Mouse (Mus musculus) limb, embryonic 13.5 days (tissue): ENCODE results near the gene Gne. TPM values are rescaled to one million over a fixed set of nuclear protein-coding genes. Genes with fewer than 3 reads are reported as not detected.
"Not testable (repeated sequence)": the region's sequence is repeated elsewhere in the genome, so short reads cannot be mapped to it uniquely, and the experiment has no call there.

Experiments used
- ATAC-seq: fragments of 200-750 bp; cut with Nextera tagmentation; 2 replicates; pipeline ENCODE4 v1.8.0; 2017; ENCODE audit warnings: low read depth, moderate number of reproducible peaks, moderate TSS enrichment; ENCODE audit not compliant: low FRiP score
- H3K27ac ChIP-seq: fragments of 300-500 bp; sonication (generic); 2 replicates; pipeline ENCODE4 v1.5.1; 2015; ENCODE audit warnings: inconsistent platforms, mild to moderate bottlenecking, moderate library complexity
- H3K27me3 ChIP-seq: fragments of 300-500 bp; sonication (generic); 2 replicates; pipeline ENCODE4 v1.6.1; 2015; ENCODE audit warnings: mild to moderate bottlenecking, inconsistent platforms
- H3K36me3 ChIP-seq: fragments of 300-500 bp; sonication (generic); 2 replicates; pipeline ENCODE4 v1.6.1; 2015; ENCODE audit warnings: inconsistent platforms, mild to moderate bottlenecking, moderate library complexity
- H3K4me1 ChIP-seq: fragments of 300-500 bp; sonication (generic); 2 replicates; pipeline ENCODE4 v1.6.1; 2015; ENCODE audit warnings: inconsistent platforms
- H3K4me2 ChIP-seq: fragments of 300-500 bp; sonication (generic); replicated peaks from 2 replicates; pipeline ENCODE4 v1.6.1; 2015; ENCODE audit warnings: inconsistent platforms, mild to moderate bottlenecking, moderate library complexity
- H3K4me3 ChIP-seq: fragments of 300-500 bp; sonication (generic); 2 replicates; pipeline ENCODE4 v1.5.1; 2015; ENCODE audit warnings: moderate library complexity, mild to moderate bottlenecking, inconsistent platforms
- H3K9ac ChIP-seq: fragments of 300-500 bp; sonication (generic); 2 replicates; pipeline ENCODE4 v1.6.1; 2015; ENCODE audit warnings: mild to moderate bottlenecking, inconsistent platforms
- H3K9me3 ChIP-seq: fragments of 300-500 bp; sonication (generic); 2 replicates; pipeline ENCODE4 v1.6.1; 2016; ENCODE audit warnings: inconsistent platforms
- WGBS: fragments of 180-500 bp; shearing (Covaris S2); methylation state at CpG from one replicate; pipeline ENCODE4 v1.1.7; 2015; 5-methylcytosine and 5-hydroxymethylcytosine counted together
- polyA plus RNA-seq: library from polyadenylated mRNA; unstranded; fragments of >200 nt; fragmentation: Nextera tagmentation; extraction: Ambion mirVana; gene quantifications from 2 replicates; pipeline ENCODE4 v1.2.1, GENCODE M21; 2015

The Gne gene
- polyA plus RNA-seq, 1 experiment from 2014 or later = 24.8 TPM

DNA sequence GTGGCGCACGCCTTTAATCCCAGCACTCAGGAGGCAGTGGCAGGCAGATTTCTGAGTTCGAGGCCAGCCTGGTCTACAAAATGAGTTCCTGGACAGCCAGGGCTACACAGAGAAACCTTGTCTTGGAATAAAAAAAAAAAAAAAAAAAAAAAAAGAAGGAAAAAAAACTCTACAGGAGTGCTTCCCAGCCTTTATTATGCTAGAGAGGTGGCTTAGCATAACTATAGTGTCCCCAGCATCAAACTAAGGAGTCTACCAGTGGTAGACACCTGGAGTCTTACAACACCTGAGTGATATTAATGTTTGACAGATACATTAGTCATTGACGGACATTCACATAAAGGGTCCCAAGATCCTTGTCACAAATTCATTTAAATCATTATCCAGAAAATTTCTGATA, 40.8 kb downstream of the Gne start:
- peaks cover 65% of the 10 kb centered on the region for H3K36me3 ChIP-seq
- WGBS = 90% methylated on average over 4 of the region's 4 CpGs
- not testable (repeated sequence) for H3K4me2 ChIP-seq, H3K4me3 ChIP-seq, H3K27ac ChIP-seq, H3K9me3 ChIP-seq, H3K4me1 ChIP-seq, H3K27me3 ChIP-seq, H3K9ac ChIP-seq, ATAC-seq

DNA sequence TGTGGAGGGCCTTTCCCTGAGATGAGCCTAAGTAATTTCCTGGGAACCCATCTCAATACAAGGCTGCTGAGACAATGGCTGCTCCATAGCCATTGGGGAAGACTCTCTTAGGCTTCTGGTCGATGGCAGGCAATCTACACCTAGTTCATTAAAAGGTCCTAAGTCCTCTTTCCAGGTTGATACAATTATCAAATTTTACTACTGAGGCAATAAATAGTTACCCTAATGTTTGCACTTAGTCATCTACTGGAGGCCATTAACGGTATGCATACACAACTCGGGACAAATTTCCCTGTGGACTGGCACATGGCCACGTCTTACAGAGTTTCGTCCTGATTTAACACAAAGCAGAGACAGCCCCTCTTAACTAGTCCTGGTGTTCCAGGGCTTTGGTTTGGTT, 41.5 kb downstream of the Gne start:
- no peak overlapping the region for H3K9ac ChIP-seq
- H3K4me3 ChIP-seq = no peak overlapping the region
- H3K4me2 ChIP-seq = no peak overlapping the region
- 59% methylated on average over 5 of the region's 5 CpGs for WGBS
- no peaks in the 10 kb centered on the region for H3K9me3 ChIP-seq
- ATAC-seq = no peak
- no peak overlapping the region for H3K27ac ChIP-seq
- H3K27me3 ChIP-seq = no peaks in the 10 kb centered on the region
- H3K4me1 ChIP-seq = no peaks in the 10 kb centered on the region
- H3K36me3 ChIP-seq = peaks cover 68% of the 10 kb centered on the region

DNA sequence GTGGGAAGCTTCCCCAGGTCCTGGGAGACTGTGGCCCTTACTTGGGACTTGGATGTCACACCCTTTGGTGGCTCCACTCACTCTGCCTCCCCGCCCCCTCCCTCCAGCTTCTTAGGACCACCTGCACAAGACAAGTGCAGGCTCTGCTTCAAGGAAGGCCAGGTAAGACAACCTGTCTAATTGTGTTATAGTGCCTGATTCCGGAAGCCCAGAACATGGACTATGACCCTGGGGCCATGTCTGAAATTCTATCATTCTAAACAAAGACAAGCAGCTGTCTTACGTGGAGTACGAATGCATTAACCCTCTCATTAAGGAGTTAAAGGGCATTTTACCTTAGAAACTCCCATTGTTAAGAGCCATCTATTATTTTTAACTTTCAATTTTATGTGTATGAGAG, 43.2 kb downstream of the Gne start:
- Histone ChIP-seq H3K4me1 (no peaks in the 10 kb centered on the region), H3K36me3 (peaks cover 80% of the 10 kb centered on the region), H3K27me3 (no peaks in the 10 kb centered on the region), H3K9ac (no peak overlapping the region), H3K4me2 (no peak overlapping the region), H3K4me3 (no peak overlapping the region), H3K9me3 (no peaks in the 10 kb centered on the region), H3K27ac (no peak overlapping the region)
- no peak for ATAC-seq
- 94% methylated on average over 4 of the region's 4 CpGs for WGBS

DNA sequence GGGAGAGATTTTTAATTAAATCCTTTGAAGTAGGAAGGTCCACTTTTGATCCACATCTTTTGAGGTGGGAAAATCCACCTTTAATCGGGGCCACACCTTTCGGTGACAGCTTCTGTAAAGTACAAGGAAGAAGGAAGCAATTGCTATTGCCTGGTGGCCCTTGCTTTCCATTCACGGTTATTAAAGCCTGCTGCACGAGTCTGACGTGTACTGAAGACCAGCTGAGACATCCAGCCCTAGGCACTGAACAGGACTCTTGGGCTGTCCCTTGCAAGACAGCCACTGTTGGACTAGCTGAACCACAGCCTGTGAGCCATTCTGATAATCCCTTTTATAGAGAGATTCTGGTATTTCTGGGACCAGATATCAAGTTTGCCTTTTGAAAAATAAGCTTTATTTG, 47.5 kb downstream of the Gne start:
- H3K36me3 ChIP-seq = peaks cover 84% of the 10 kb centered on the region

DNA sequence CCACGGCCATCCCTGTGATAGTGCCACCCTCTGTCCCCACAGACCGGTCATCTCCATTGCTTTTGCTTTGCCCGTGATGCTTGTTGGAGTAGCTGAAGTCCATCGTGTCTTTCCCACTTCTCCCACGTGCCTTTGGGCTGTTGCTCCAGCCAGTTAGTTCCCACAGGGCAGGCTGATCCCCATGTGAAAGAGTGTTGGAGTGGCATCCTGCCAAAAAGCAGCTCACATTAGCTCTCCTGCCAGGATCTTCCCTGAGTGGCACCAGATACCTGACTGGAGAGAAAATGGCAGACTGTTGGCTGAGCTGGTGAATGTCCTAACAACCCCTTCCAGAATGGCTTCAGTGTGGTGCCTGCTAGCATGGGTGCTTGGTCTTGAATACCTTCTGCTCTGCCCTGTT, 52.5 kb downstream of the Gne start:
- Histone ChIP-seq H3K4me3 (no peak overlapping the region), H3K4me1 (0 out of 2 replicates have a peak, but pooled peaks cover 5% of the 10 kb centered on the region), H3K4me2 (no peak overlapping the region), H3K36me3 (peaks cover 87% of the 10 kb centered on the region), H3K27ac (no peak overlapping the region), H3K9me3 (no peaks in the 10 kb centered on the region), H3K27me3 (no peaks in the 10 kb centered on the region), H3K9ac (no peak overlapping the region)
- WGBS = 89% methylated on average over 5 of the region's 5 CpGs
- no peak for ATAC-seq

More for the DNA sequence above, 47.5 kb downstream of the Gne start:
- no peak overlapping the region for H3K4me2 ChIP-seq
- WGBS = 50% methylated on average over 5 of the region's 5 CpGs
- no peak overlapping the region for H3K9ac ChIP-seq
- no peaks in the 10 kb centered on the region for H3K27me3 ChIP-seq
- no peak overlapping the region for H3K27ac ChIP-seq
- H3K4me3 ChIP-seq = no peak overlapping the region
- ATAC-seq = no peak
- no peaks in the 10 kb centered on the region for H3K4me1 ChIP-seq
- no peaks in the 10 kb centered on the region for H3K9me3 ChIP-seq

DNA sequence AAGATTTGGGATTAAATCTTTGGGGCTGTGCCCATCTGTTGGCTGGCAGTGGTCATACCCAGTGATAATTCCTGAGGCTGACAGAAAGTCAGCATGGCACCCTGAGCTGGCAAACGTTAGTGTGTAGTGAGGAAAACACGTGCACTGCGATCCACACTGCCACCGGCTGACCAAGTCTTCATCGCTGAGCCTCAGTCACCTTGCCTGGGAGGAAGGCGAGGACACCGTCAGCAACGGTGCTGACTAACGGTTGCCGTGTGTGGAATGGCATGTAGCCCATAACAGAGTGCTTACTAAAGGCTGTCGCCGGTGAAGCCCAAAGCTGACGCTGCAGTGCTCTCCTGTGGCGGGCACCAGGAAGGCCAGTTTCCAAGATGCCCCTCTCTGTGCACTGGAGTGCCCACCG, 54.3 kb downstream of the Gne start:
- Histone ChIP-seq H3K27me3 (no peaks in the 10 kb centered on the region), H3K9me3 (no peaks in the 10 kb centered on the region), H3K4me3 (no peak overlapping the region), H3K36me3 (peaks cover 91% of the 10 kb centered on the region), H3K4me1 (0 out of 2 replicates have a peak, but pooled peaks cover 5% of the 10 kb centered on the region), H3K27ac (no peak overlapping the region), H3K9ac (no peak overlapping the region), H3K4me2 (no peak overlapping the region)
- ATAC-seq = no peak
- 93% methylated on average over 15 of the region's 15 CpGs for WGBS

DNA sequence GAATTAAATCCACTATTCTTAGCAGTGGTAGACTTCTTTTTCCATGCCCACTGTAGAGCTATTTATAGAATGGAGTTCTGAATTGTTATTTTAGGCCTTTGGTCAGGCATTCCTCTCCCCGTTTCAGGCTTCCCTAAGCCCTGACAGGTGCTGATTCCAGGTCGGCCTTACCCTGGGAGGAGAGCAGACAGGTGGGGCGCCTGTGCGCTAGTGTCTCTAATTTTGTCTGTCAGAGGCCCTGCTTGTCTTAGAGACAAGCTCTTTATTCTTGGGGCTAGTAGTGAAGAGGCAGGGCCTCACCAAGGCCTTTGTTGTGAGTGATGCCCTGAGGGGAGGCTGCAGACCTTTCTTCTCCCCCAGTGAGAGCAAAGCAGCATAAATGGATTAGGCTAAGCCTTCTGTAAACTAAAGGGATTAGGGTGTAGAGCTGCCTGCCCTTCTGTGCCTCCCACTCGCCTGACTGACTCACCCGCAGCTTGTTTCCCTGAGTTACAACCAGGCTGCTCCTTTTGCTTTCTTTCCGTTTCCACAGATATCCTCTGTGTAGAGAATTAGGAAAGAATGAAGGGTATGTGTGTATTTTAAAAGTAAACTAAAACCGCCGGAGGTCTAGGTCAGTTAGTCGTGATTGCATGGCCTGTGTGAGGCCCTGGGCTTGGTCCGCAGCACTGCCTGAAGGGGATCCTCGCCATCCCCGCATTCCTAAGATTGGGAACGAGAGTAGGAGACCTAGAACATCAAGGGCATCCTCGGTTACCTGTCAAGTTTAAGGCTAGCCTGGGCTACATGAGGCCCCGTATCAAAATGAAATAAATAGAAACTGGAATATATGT, 55.5 kb downstream of the Gne start:
- ATAC-seq = peak; percentile 78
- no peaks in the 10 kb centered on the region for H3K27me3 ChIP-seq
- no peaks in the 10 kb centered on the region for H3K9me3 ChIP-seq
- 0 out of 2 replicates have a peak, but pooled peaks cover 5% of the 10 kb centered on the region for H3K4me1 ChIP-seq
- no peak overlapping the region for H3K27ac ChIP-seq
- no peak overlapping the region for H3K4me3 ChIP-seq
- H3K9ac ChIP-seq = no peak overlapping the region
- WGBS = 47% methylated on average over 16 of the region's 16 CpGs
- H3K4me2 ChIP-seq = no peak overlapping the region
- peaks cover 100% of the 10 kb centered on the region for H3K36me3 ChIP-seq

DNA sequence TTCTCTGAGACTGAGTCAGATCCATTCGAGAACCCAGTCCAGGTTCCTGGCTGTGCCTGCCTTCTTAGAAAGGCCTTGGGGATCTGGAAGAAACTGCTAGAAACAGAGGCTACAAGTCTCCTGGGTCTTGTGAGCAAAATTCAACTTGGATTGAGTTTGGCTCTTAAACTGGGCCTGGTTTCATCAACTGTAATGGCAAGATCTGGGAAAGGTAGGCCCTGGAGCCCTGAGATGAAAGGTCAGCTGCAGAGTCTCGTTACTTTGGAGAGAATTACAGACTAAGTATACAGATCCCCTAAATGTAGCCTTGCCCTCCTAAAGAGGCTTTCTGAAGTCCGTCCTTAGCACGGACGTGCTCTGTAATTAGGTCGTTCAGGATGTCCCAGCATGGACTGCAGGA, 58.4 kb downstream of the Gne start:
- no peak for ATAC-seq
- no peak overlapping the region for H3K4me3 ChIP-seq
- no peak overlapping the region for H3K27ac ChIP-seq
- WGBS = 62% methylated on average over 6 of the region's 6 CpGs
- no peak overlapping the region for H3K9ac ChIP-seq
- 0 out of 2 replicates have a peak, but pooled peaks cover 5% of the 10 kb centered on the region for H3K4me1 ChIP-seq
- no peaks in the 10 kb centered on the region for H3K9me3 ChIP-seq
- H3K27me3 ChIP-seq = no peaks in the 10 kb centered on the region
- H3K4me2 ChIP-seq = no peak overlapping the region
- H3K36me3 ChIP-seq = peaks cover 100% of the 10 kb centered on the region

DNA sequence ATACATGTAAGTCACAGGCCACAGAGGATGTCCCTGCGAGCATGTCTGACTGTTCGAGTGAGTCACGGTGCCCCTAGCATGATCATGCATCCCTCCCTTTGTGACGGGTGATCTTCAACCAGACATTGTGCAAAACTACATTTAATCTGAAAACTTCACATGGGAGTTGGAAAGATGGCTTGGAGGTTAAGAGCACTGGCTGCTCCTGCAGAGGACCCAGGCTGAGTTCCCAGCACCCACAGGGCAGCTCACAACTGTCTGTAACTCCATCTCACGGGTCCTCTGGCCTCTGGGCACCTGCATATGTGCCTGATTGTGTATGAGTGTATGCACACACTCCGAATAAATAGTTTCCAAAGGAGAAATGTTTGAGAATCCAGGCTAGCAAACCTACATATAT, 59.7 kb downstream of the Gne start:
- no peak overlapping the region for H3K4me2 ChIP-seq
- ATAC-seq = no peak
- H3K4me1 ChIP-seq = 0 out of 2 replicates have a peak, but pooled peaks cover 5% of the 10 kb centered on the region
- no peak overlapping the region for H3K27ac ChIP-seq
- H3K9ac ChIP-seq = no peak overlapping the region
- no peaks in the 10 kb centered on the region for H3K9me3 ChIP-seq
- H3K36me3 ChIP-seq = peaks cover 100% of the 10 kb centered on the region
- H3K27me3 ChIP-seq = no peaks in the 10 kb centered on the region
- H3K4me3 ChIP-seq = no peak overlapping the region
- 96% methylated on average over 6 of the region's 6 CpGs for WGBS

DNA sequence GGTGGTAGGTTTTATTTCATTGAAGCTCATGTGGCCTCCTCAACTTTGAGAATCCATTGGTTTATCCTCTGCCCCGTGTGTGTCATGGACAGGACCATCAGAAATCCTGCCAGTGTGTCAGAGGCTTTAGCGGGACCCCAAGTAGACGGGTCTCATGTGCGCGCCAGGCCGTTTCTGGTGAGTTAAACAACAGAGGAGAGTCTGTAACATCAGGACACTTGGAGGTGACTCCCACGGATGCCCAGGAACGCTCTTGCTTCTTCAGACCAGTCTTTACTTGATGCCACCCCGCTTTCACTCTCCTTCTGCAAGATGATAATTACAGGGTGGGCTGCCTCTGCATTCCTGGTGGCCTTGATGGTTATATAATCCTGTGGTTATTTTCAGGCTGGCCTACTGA, 60.3 kb downstream of the Gne start:
- Histone ChIP-seq H3K36me3 (peaks cover 100% of the 10 kb centered on the region), H3K27me3 (no peaks in the 10 kb centered on the region), H3K4me2 (no peak overlapping the region), H3K9ac (no peak overlapping the region), H3K9me3 (no peaks in the 10 kb centered on the region), H3K4me3 (no peak overlapping the region), H3K4me1 (0 out of 2 replicates have a peak, but pooled peaks cover 5% of the 10 kb centered on the region), H3K27ac (no peak overlapping the region)
- 96% methylated on average over 9 of the region's 9 CpGs for WGBS
- no peak for ATAC-seq

DNA sequence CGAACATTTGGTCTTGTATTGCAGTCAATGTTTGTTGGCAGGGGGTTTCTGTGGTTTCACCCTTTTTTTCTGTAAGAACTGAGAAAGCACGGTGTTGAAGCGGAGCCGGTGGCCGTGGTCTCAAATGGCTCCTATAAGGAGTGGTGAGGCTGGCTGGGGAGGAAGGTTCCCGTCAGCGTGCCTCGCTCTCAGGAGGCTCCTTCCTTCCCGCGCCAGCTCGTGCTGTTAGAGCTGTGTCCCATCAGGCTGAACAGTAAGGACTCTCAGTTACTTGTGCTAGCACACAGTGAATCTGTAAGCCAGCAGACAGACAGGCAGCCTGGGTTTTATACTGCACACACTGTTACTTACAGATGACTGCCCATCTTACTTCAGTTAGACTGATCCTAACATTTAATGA, 61.2 kb downstream of the Gne start:
- Histone ChIP-seq H3K9me3 (no peaks in the 10 kb centered on the region), H3K27ac (no peak overlapping the region), H3K36me3 (peaks cover 90% of the 10 kb centered on the region), H3K4me2 (no peak overlapping the region), H3K27me3 (no peaks in the 10 kb centered on the region), H3K9ac (no peak overlapping the region), H3K4me1 (0 out of 2 replicates have a peak, but pooled peaks cover 2% of the 10 kb centered on the region), H3K4me3 (no peak overlapping the region)
- no peak for ATAC-seq
- 91% methylated on average over 11 of the region's 11 CpGs for WGBS

DNA sequence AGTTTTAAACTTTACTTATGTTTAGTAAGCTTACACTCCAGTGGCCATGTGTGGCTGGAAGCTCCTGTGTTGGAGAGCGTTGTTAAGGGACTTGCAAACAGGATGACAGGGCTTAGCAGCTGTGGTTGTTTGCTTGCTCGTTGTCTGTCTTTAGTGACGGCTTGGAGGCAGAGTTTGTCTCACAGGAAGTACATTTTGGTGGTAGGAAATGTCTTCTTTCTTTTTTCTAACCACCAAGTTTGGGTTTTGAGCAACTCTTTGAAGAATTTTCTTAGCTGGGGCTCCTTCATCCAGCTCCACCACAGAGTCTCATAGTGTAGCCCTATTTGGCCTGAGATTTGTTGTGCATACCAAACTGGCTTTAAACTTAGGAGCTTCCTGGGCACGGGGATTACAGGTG, 61.7 kb downstream of the Gne start:
- Histone ChIP-seq H3K4me1 (no peaks in the 10 kb centered on the region), H3K36me3 (peaks cover 86% of the 10 kb centered on the region), H3K9ac (no peak overlapping the region), H3K9me3 (no peaks in the 10 kb centered on the region), H3K4me2 (no peak overlapping the region), H3K4me3 (no peak overlapping the region), H3K27me3 (no peaks in the 10 kb centered on the region), H3K27ac (no peak overlapping the region)
- 77% methylated on average over 4 of the region's 4 CpGs for WGBS
- ATAC-seq = no peak

DNA sequence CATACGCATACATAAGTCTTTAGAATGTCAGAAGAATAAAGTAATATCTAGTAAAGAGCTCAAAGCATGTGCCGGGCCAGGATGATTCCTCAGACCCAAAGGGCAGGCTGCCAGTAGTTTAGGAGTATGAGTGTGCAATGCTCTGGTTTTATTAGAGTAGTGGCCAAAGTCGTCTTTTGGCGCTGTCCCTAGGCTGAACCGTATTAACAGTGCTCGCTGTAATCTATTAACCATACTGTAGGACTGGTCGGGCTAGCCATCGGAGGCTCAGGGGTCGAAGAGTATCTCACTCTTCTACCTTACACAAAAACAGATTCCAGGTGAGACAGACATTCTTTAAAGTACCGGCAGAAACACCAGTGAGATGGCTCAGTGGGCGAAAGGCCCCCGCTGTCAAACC, 67.2 kb downstream of the Gne start:
- Histone ChIP-seq H3K4me1 (peaks cover 20% of the 10 kb centered on the region), H3K9ac (no peak overlapping the region), H3K27me3 (no peaks in the 10 kb centered on the region), H3K36me3 (peaks cover 36% of the 10 kb centered on the region), H3K4me2 (no peak overlapping the region), H3K4me3 (no peak overlapping the region), H3K27ac (no peak overlapping the region), H3K9me3 (no peaks in the 10 kb centered on the region)
- 91% methylated on average over 12 of the region's 12 CpGs for WGBS
- no peak for ATAC-seq
